Mouse (Mus musculus) forebrain, embryonic 10.5 days (tissue): ENCODE measurements at regions not wholly inside any gene's neighbourhood (a gene's known extent, or its start where the extent isn't known, plus 50 kb on each side); places are given as distances from the start of the nearest gene placed in this dataset.

Experiments used
- DNase-seq: peaks from one replicate; pipeline ENCODE4 v3.0.0-alpha.2; 2017; ENCODE audit warnings: low spot score; ENCODE audit errors: extremely low spot score
- H3K27ac ChIP-seq: fragments of 300-500 bp; sonication (generic); 2 replicates; pipeline ENCODE4 v1.5.1; 2016; ENCODE audit warnings: mild to moderate bottlenecking
- H3K27me3 ChIP-seq: fragments of 300-500 bp; sonication (generic); 2 replicates; pipeline ENCODE4 v1.6.1; 2016; ENCODE audit warnings: mild to moderate bottlenecking; ENCODE audit not compliant: poor library complexity, severe bottlenecking
- H3K36me3 ChIP-seq: fragments of 300-500 bp; sonication (generic); replicated peaks from 2 replicates; pipeline ENCODE4 v1.6.1; 2016; ENCODE audit warnings: mild to moderate bottlenecking, moderate library complexity
- H3K4me1 ChIP-seq: fragments of 300-500 bp; sonication (generic); 2 replicates; pipeline ENCODE4 v1.6.1; 2016
- H3K4me3 ChIP-seq: fragments of 300-500 bp; sonication (generic); 2 replicates; pipeline ENCODE4 v1.5.1; 2016; ENCODE audit warnings: mild to moderate bottlenecking, moderate library complexity
- H3K9me3 ChIP-seq: fragments of 300-500 bp; sonication (generic); 2 replicates; pipeline ENCODE4 v1.6.1; 2016; ENCODE audit warnings: mild to moderate bottlenecking, moderate library complexity
- WGBS: fragments of 180-500 bp; shearing (Covaris S2); methylation state at CpG from one replicate; pipeline ENCODE4 v1.1.7; 2016; 5-methylcytosine and 5-hydroxymethylcytosine counted together

DNA sequence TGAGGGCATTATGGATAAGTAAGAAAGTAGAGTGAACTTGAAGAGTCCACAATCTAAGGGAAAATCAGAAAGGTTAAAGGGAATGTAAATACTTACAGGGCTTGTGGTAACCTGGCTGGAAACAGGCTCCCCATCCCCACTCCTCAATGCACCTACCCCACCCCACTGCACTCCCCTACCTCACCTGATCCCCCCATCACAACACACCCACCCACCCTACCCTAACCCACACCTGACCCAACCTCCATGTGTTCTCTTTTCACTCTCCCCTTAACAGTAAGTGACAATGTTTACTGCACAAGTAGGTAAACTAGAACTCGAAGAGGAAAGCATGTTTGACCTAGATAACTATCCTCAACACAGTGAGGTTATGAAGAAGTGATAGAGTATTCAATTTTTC lies 247.9 kb upstream of the Zc3h15 start:
- no peak overlapping the region for H3K27ac ChIP-seq
- WGBS = 80% methylated on average over 1 of the region's 1 CpGs
- H3K9me3 ChIP-seq = no peaks in the 10 kb centered on the region
- no peak overlapping the region for H3K4me3 ChIP-seq
- H3K4me1 ChIP-seq = peaks cover 17% of the 10 kb centered on the region
- H3K36me3 ChIP-seq = no peaks in the 10 kb centered on the region
- no peaks in the 10 kb centered on the region for H3K27me3 ChIP-seq
- DNase-seq = no peak

GRCm38 (mm10) chr2:83396820-83397609 lies 247.2 kb upstream of the Zc3h15 start:
- Histone ChIP-seq H3K27ac (peak overlapping the region; percentile 48; the same call in 1 of the 2 replicates), H3K27me3 (no peaks in the 10 kb centered on the region), H3K36me3 (no peaks in the 10 kb centered on the region), H3K9me3 (no peaks in the 10 kb centered on the region), H3K4me3 (no peak overlapping the region), H3K4me1 (peaks cover 17% of the 10 kb centered on the region)
- WGBS = 34% methylated on average over 2 of the region's 2 CpGs
- DNase-seq = no peak

DNA sequence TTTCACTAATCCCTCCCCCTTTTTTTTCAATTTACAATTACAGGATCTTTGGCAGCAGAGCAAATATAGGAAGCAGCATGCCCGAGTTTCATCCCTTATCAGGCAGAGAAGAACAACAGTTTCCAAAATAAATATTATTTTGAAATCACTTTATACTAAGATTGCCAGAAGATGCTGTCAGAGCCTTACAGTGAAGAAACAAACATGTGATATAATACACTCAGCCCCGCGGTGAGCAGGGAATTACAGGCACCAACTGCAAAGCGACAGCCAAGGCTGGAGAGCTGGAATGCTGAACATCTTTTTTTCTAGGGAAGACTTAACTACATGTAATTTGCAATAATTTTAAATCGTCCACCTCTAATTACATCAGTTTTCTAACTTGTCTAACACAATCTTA lies 201.5 kb upstream of the Zc3h15 start:
- Histone ChIP-seq H3K27me3 (no peaks in the 10 kb centered on the region), H3K4me1 (no peaks in the 10 kb centered on the region), H3K36me3 (no peaks in the 10 kb centered on the region), H3K9me3 (no peaks in the 10 kb centered on the region), H3K27ac (no peak overlapping the region), H3K4me3 (no peak overlapping the region)
- WGBS = 75% methylated on average over 5 of the region's 5 CpGs
- DNase-seq = no peak

DNA sequence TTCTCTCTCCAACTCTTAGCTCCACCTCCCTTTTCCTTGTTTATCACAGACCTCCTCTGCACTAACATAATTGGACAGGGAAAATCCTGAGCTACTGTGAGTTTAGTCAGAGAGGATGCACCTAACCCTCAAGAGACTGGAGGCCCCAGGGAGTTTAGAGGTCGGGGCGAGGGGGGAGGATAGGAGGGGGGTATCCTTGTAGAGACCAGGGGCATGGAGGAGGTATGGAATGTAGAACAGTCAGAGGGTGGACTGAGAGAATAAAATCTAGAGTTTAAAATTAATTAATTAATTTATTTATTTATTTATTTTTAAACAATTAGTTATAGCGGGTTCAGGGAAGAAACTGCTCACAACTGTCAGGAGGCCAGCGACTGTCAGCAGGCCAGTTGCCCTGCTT lies 192.9 kb upstream of the Zc3h15 start:
- Histone ChIP-seq H3K9me3 (no peaks in the 10 kb centered on the region), H3K27me3 (no peaks in the 10 kb centered on the region), H3K36me3 (no peaks in the 10 kb centered on the region), H3K4me1 (no peaks in the 10 kb centered on the region), H3K4me3 (no peak overlapping the region), H3K27ac (no peak overlapping the region)
- 95% methylated on average over 4 of the region's 4 CpGs for WGBS
- DNase-seq = no peak
